16 mouse cellular contexts compared by ENCODE assay signal in the genomic region with DNA sequence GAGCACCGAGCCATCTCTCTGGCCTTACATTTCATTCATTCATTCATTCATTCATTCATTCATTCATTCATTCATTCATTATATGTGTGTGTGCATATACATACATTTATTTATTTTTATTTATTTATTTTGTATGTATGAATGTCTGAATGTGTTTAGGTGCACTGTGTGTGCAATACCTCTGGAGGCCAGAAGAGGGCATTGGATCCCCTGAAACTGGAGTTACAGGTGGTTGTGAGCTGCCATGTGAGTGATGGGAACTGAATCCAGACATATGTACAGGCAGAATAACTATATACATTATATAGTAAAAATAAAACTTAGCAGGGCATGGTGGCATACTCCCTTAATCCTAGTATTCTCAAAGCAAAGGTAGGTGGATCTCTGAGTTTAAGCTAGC. TPM values are rescaled to one million over a fixed set of nuclear protein-coding genes. Genes with fewer than 3 reads are reported as not detected.
A peak's percentile ranks its signal among the peaks of the same experiment; 100 is the strongest.
DNase-seq lines count a peak whose midpoint lies in the region; ATAC-seq and TF ChIP-seq lines count a peak whose summit lies in the region.
"Had no signal": no experiment of that assay in that cellular context is flagged by ENCODE, and none has a peak within 500 bp of the region (broad histone marks: within the 10 kb centered on the region; RNA-seq: fewer than 3 reads in every experiment).

No protein-coding gene starts in this region.

- H3K36me3 ChIP-seq in hindbrain, postnatal 0 days (ENCODE audit: insufficient read depth, low read length) = peaks cover 18% of the 10 kb centered on the region; the same call in 1 of the 2 replicates
- H3K36me3 ChIP-seq in hindbrain, embryonic 11.5 days (ENCODE audit: control insufficient read depth, insufficient read depth, low read length) = peaks cover 16% of the 10 kb centered on the region
- peaks cover 13% of the 10 kb centered on the region for H3K36me3 ChIP-seq in lung, postnatal 0 days (ENCODE audit: insufficient read depth, low read length)
- H3K36me3 ChIP-seq in ES-Bruce4 (ENCODE audit: control insufficient read depth, insufficient read depth, low read length, poor library complexity, severe bottlenecking) = peaks cover 13% of the 10 kb centered on the region

- POLR2A ChIA-PET in Patski (lab: Charles Lee) = no interaction called here

- DNase-seq in hindbrain, postnatal 0 days (ENCODE audit: low spot score) = no peak
- DNase-seq in hindbrain, embryonic 11.5 days (ENCODE audit: low spot score) = no peak
- DNase-seq in lung, postnatal 0 days (ENCODE audit: low spot score) = no peak
- DNase-seq in lung, postnatal 14 days = no peak
- DNase-seq in Patski (ENCODE audit: low read depth, low spot score) = no peak
- no peak for DNase-seq in urinary bladder, postnatal 4 days (ENCODE audit: low spot score in 2 of 2)
- DNase-seq: cerebellum, adult 9-11 months; layer of hippocampus, adult 9-11 months; lung, adult 18-20 months had no signal

- no peak for ATAC-seq in hindbrain, postnatal 0 days
- no peak for ATAC-seq in hindbrain, embryonic 11.5 days (ENCODE audit: low FRiP score)
- no peak for ATAC-seq in lung, postnatal 0 days
- no peak for ATAC-seq in Patski
- no peak for ATAC-seq in erythroblast, adult 5-6 weeks (replicated peaks; ENCODE audit: low FRiP score, poor library complexity, severe bottlenecking)

- no peaks in the 10 kb centered on the region for H3K9me3 ChIP-seq in hindbrain, postnatal 0 days (ENCODE audit: low read length)
- no peaks in the 10 kb centered on the region for H3K9me3 ChIP-seq in hindbrain, embryonic 11.5 days (ENCODE audit: control insufficient read depth, low read length)
- H3K9me3 ChIP-seq in lung, postnatal 0 days (ENCODE audit: low read length) = no peaks in the 10 kb centered on the region
- H3K9me3 ChIP-seq in ES-Bruce4 (replicated peaks; ENCODE audit: control insufficient read depth, insufficient read depth, low read length, poor library complexity, severe bottlenecking) = peaks cover 12% of the 10 kb centered on the region
- H3K9me3 ChIP-seq: forebrain, embryonic 10.5 days; G1E; hindbrain, embryonic 15.5 days; megakaryocyte, embryonic 14.5 days; neural tube, embryonic 15.5 days had no signal

- CTCF ChIA-PET in Patski (lab: Charles Lee) = interaction anchor here (0.7 to 1.9 kb wide), 5 partner anchors 9 to 31 kb away, joined by 3 to 5 read pairs (median 3); no protein-coding TSS in a partner anchor

- TF ChIP-seq EP300 in lung, postnatal 0 days (IDR thresholded peaks at IDR 0.05) = no peak
- no peak for TF ChIP-seq EP300 in ES-Bruce4 (IDR thresholded peaks at IDR 0.05; ENCODE audit: insufficient read depth, low read depth, low read length)

- H3K27me3 ChIP-seq in hindbrain, postnatal 0 days (ENCODE audit: insufficient read depth, low read length) = no peaks in the 10 kb centered on the region
- H3K27me3 ChIP-seq in hindbrain, embryonic 11.5 days (ENCODE audit: control insufficient read depth, insufficient read depth, low read length) = no peaks in the 10 kb centered on the region
- H3K27me3 ChIP-seq in lung, postnatal 0 days (replicated peaks; ENCODE audit: insufficient read depth, low read length) = no peaks in the 10 kb centered on the region
- H3K27me3 ChIP-seq in ES-Bruce4 (ENCODE audit: control insufficient read depth, insufficient read depth, low read length, poor library complexity, severe bottlenecking) (no peaks in the 10 kb centered on the region), Patski (no peaks in the 10 kb centered on the region)
- H3K27me3 ChIP-seq: hindbrain, embryonic 15.5 days; megakaryocyte, embryonic 14.5 days; neural tube, embryonic 15.5 days had no signal

- no peak overlapping the region for H3K9ac ChIP-seq in hindbrain, postnatal 0 days (replicated peaks; ENCODE audit: low read length)
- H3K9ac ChIP-seq in hindbrain, embryonic 11.5 days (ENCODE audit: low read depth, low read length) = no peak overlapping the region
- H3K9ac ChIP-seq in lung, postnatal 0 days (replicated peaks; ENCODE audit: low read depth) = no peak overlapping the region
- H3K9ac ChIP-seq in ES-Bruce4 (ENCODE audit: low read depth, poor library complexity, severe bottlenecking) = no peak overlapping the region
- H3K9ac ChIP-seq: hindbrain, embryonic 15.5 days; neural tube, embryonic 15.5 days had no signal

- TF ChIP-seq CTCF in hindbrain, postnatal 0 days (IDR thresholded peaks at IDR 0.05; ENCODE audit: low read depth) = peak; percentile 52
- TF ChIP-seq CTCF in lung, postnatal 0 days (IDR thresholded peaks at IDR 0.05) = peak; percentile 48
- TF ChIP-seq CTCF in ES-Bruce4 (IDR thresholded peaks at IDR 0.05; ENCODE audit: low read depth, low read length) (peak; percentile 6), Patski (IDR thresholded peaks at IDR 0.05) (peak; percentile 63)

- no peak for TF ChIP-seq POLR2A in ES-Bruce4 (IDR thresholded peaks at IDR 0.05; ENCODE audit: insufficient read depth, low read length)

- 100% methylated on average over 1 of the region's 1 CpGs for WGBS in hindbrain, postnatal 0 days
- WGBS in hindbrain, embryonic 11.5 days = 100% methylated on average over 1 of the region's 1 CpGs
- 100% methylated on average over 1 of the region's 1 CpGs for WGBS in lung, postnatal 0 days

- no peak overlapping the region for H3K4me2 ChIP-seq in hindbrain, postnatal 0 days (ENCODE audit: low read depth, low read length)
- no peak overlapping the region for H3K4me2 ChIP-seq in hindbrain, embryonic 11.5 days (replicated peaks; ENCODE audit: low read depth, low read length)
- H3K4me2 ChIP-seq in lung, postnatal 0 days (replicated peaks; ENCODE audit: low read depth, low read length) = no peak overlapping the region
- H3K4me2 ChIP-seq: hindbrain, embryonic 15.5 days; neural tube, embryonic 15.5 days had no signal

- no peaks in the 10 kb centered on the region for H3K4me1 ChIP-seq in hindbrain, postnatal 0 days (ENCODE audit: insufficient read depth, low read length)
- H3K4me1 ChIP-seq in hindbrain, embryonic 11.5 days (replicated peaks; ENCODE audit: control insufficient read depth, insufficient read depth, low read length) = no peaks in the 10 kb centered on the region
- no peaks in the 10 kb centered on the region for H3K4me1 ChIP-seq in lung, postnatal 0 days (ENCODE audit: insufficient read depth, low read depth, low read length)
- no peaks in the 10 kb centered on the region for H3K4me1 ChIP-seq in ES-Bruce4 (ENCODE audit: control insufficient read depth, insufficient read depth, low read length)
- H3K4me1 ChIP-seq: forebrain, embryonic 10.5 days; hindbrain, embryonic 15.5 days; neural tube, embryonic 15.5 days had no signal

- H3K4me3 ChIP-seq in hindbrain, postnatal 0 days (ENCODE audit: low read length) = no peak overlapping the region
- H3K4me3 ChIP-seq in hindbrain, embryonic 11.5 days (ENCODE audit: low read depth, low read length) = no peak overlapping the region
- no peak overlapping the region for H3K4me3 ChIP-seq in lung, postnatal 0 days (ENCODE audit: low read depth, low read length)
- no peak overlapping the region for H3K4me3 ChIP-seq in ES-Bruce4 (ENCODE audit: low read depth, low read length)
- H3K4me3 ChIP-seq: forebrain, embryonic 10.5 days; hindbrain, embryonic 15.5 days; megakaryocyte, embryonic 14.5 days; neural tube, embryonic 15.5 days had no signal

- in situ Hi-C loops in Patski (cut with MboI; ENCODE audit: low pct_unique_long_range_greater_than_20kb) = no loop called here

- H3K27ac ChIP-seq in hindbrain, postnatal 0 days = no peak overlapping the region
- H3K27ac ChIP-seq in hindbrain, embryonic 11.5 days (ENCODE audit: low read depth, low read length) = no peak overlapping the region
- H3K27ac ChIP-seq in lung, postnatal 0 days (ENCODE audit: low read length) = no peak overlapping the region
- H3K27ac ChIP-seq in ES-Bruce4 (ENCODE audit: insufficient read depth, low read length) = no peak overlapping the region
- H3K27ac ChIP-seq: forebrain, embryonic 10.5 days; hindbrain, embryonic 15.5 days; neural tube, embryonic 15.5 days had no signal

RNA-seq across cellular contexts. Expression of gene Nsd2, which starts 32.6 kb away (rescaled TPM):
- total RNA-seq in hindbrain, postnatal 0 days (2014; rRNA removed) = 76.2 and 81.1 TPM in 2 replicates
- 64.0 and 69.4 TPM in 2 replicates for polyA plus RNA-seq in hindbrain, postnatal 0 days (2015; fragmentation: Nextera tagmentation; extraction: Ambion mirVana)
- polyA plus RNA-seq in hindbrain, embryonic 11.5 days (2014; fragmentation: Nextera tagmentation; extraction: Ambion mirVana) = 95.3 and 104 TPM in 2 replicates
- polyA plus RNA-seq in lung, postnatal 0 days (2015; fragmentation: Nextera tagmentation; extraction: Ambion mirVana) = 13.5 and 16.7 TPM in 2 replicates
- polyA plus RNA-seq in ES-Bruce4 (2011; ENCODE audit: insufficient read depth, insufficient read length, low read depth, missing spikeins) = 97.7 and 109 TPM in 2 replicates
- polyA plus RNA-seq in Patski (2021) = 69.6 TPM
- total RNA-seq in erythroblast, adult 5-6 weeks (2015; ENCODE audit: low replicate concordance) = 22.4 and 46.1 TPM in 2 replicates
- 74.6 and 94.0 TPM in 2 replicates for total RNA-seq in erythroblast, adult 5-6 weeks (2017; ENCODE audit: low replicate concordance)

Comparison
In these comparisons a context has a peak if more than half of its experiments do, and no peak if none do; other contexts are left out.
1. CTCF ChIP-seq: peak in every context shown above with its lines; median percentile 63 in Patski; 52 in hindbrain, postnatal 0 days; 48 in lung, postnatal 0 days; 6 in ES-Bruce4.